10 mouse cellular contexts compared by ENCODE assay signal in genomic region chr8:10805405-10806151, GRCm38 (mm10).
DNase-seq lines count a peak whose midpoint lies in the region; ATAC-seq and TF ChIP-seq lines count a peak whose summit lies in the region.
"Had no signal": no experiment of that assay in that cellular context is flagged by ENCODE, and none has a peak within 500 bp of the region (broad histone marks: within the 10 kb centered on the region; RNA-seq: fewer than 3 reads in every experiment).

No protein-coding gene starts in this region.

- ATAC-seq in heart, embryonic 14.5 days (ENCODE audit: insufficient number of reproducible peaks, insufficient read depth, low FRiP score, low read depth): no peak
- peak; percentile 37; the same call in 1 of the 2 replicates for ATAC-seq in forebrain, embryonic 14.5 days
- no peak for ATAC-seq in kidney, postnatal 0 days (replicated peaks; ENCODE audit: low FRiP score, low read depth)
- ATAC-seq in neural tube, embryonic 12.5 days (ENCODE audit: low FRiP score, low read depth): peak; percentile 74

- no peaks in the 10 kb centered on the region for H3K9me3 ChIP-seq in heart, embryonic 14.5 days (ENCODE audit: control insufficient read depth, low read length)
- no peaks in the 10 kb centered on the region for H3K9me3 ChIP-seq in forebrain, embryonic 14.5 days (replicated peaks; ENCODE audit: control insufficient read depth, low read length)
- no peaks in the 10 kb centered on the region for H3K9me3 ChIP-seq in kidney, postnatal 0 days (replicated peaks; ENCODE audit: low read length)
- no peaks in the 10 kb centered on the region for H3K9me3 ChIP-seq in neural tube, embryonic 12.5 days
- H3K9me3 ChIP-seq: megakaryocyte, embryonic 14.5 days had no signal

- no peak overlapping the region for H3K27ac ChIP-seq in heart, embryonic 14.5 days (replicated peaks in 1 of 2; ENCODE audit: control insufficient read depth in 1 of 2, insufficient read depth in 1 of 2, low read depth in 2 of 2, low read length in 2 of 2)
- no peak overlapping the region for H3K27ac ChIP-seq in forebrain, embryonic 14.5 days (ENCODE audit: low read depth, low read length)
- no peak overlapping the region for H3K27ac ChIP-seq in kidney, postnatal 0 days
- no peak overlapping the region for H3K27ac ChIP-seq in neural tube, embryonic 12.5 days

- intact Hi-C loops in heart, postnatal 10 days (cut with DNase I): no loop called here

- TF ChIP-seq CTCF in kidney, postnatal 0 days (IDR thresholded peaks at IDR 0.05; ENCODE audit: low read depth): no peak

- H3K36me3 ChIP-seq in heart, embryonic 14.5 days (ENCODE audit: control insufficient read depth, insufficient read depth, low read length): no peaks in the 10 kb centered on the region
- no peaks in the 10 kb centered on the region for H3K36me3 ChIP-seq in forebrain, embryonic 14.5 days (ENCODE audit: control insufficient read depth, insufficient read depth, low read length)
- H3K36me3 ChIP-seq in kidney, postnatal 0 days (ENCODE audit: insufficient read depth, low read length): no peaks in the 10 kb centered on the region
- no peaks in the 10 kb centered on the region for H3K36me3 ChIP-seq in neural tube, embryonic 12.5 days

- H3K4me3 ChIP-seq in heart, embryonic 14.5 days (ENCODE audit: control insufficient read depth in 1 of 2, insufficient read depth in 1 of 2, low read depth in 1 of 2, low read length in 2 of 2): no peak overlapping the region
- H3K4me3 ChIP-seq in forebrain, embryonic 14.5 days (ENCODE audit: low read depth, low read length): no peak overlapping the region
- H3K4me3 ChIP-seq in kidney, postnatal 0 days (replicated peaks; ENCODE audit: low read depth, low read length): no peak overlapping the region
- H3K4me3 ChIP-seq in neural tube, embryonic 12.5 days: no peak overlapping the region
- H3K4me3 ChIP-seq: megakaryocyte, embryonic 14.5 days had no signal

- WGBS in heart, embryonic 14.5 days: 11% methylated on average over 24 of the region's 25 CpGs
- 4% methylated on average over 22 of the region's 25 CpGs for WGBS in forebrain, embryonic 14.5 days
- 13% methylated on average over 22 of the region's 25 CpGs for WGBS in kidney, postnatal 0 days
- WGBS in neural tube, embryonic 12.5 days: 5% methylated on average over 21 of the region's 25 CpGs

- H3K9ac ChIP-seq in heart, embryonic 14.5 days (ENCODE audit: low read length): no peak overlapping the region
- H3K9ac ChIP-seq in forebrain, embryonic 14.5 days (ENCODE audit: low read length): peak overlapping the region; percentile 46
- 0 out of 2 replicates have a peak overlapping the region, but pooled peaks have one; percentile 10 for H3K9ac ChIP-seq in kidney, postnatal 0 days (ENCODE audit: low read depth, low read length)
- peak overlapping the region; percentile 35; the same call in 1 of the 2 replicates for H3K9ac ChIP-seq in neural tube, embryonic 12.5 days

- peak overlapping the region; percentile 46 for H3K4me2 ChIP-seq in heart, embryonic 14.5 days (ENCODE audit: low read length)
- peak overlapping the region; percentile 38 for H3K4me2 ChIP-seq in forebrain, embryonic 14.5 days (ENCODE audit: low read length)
- H3K4me2 ChIP-seq in kidney, postnatal 0 days (ENCODE audit: low read length): 0 out of 2 replicates have a peak overlapping the region, but pooled peaks have one; percentile 13
- H3K4me2 ChIP-seq in neural tube, embryonic 12.5 days (replicated peaks): peak overlapping the region; percentile 39

- no peaks in the 10 kb centered on the region for H3K27me3 ChIP-seq in heart, embryonic 14.5 days (ENCODE audit: control insufficient read depth, insufficient read depth, low read length)
- H3K27me3 ChIP-seq in forebrain, embryonic 14.5 days (replicated peaks; ENCODE audit: control insufficient read depth, insufficient read depth, low read length): no peaks in the 10 kb centered on the region
- no peaks in the 10 kb centered on the region for H3K27me3 ChIP-seq in kidney, postnatal 0 days (ENCODE audit: insufficient read depth, low read length)
- no peaks in the 10 kb centered on the region for H3K27me3 ChIP-seq in neural tube, embryonic 12.5 days (replicated peaks)

- no peak for DNase-seq in heart, postnatal 10 days
- peak; percentile 49 for DNase-seq in forebrain, embryonic 14.5 days (ENCODE audit: low spot score)
- DNase-seq in kidney, postnatal 0 days (ENCODE audit: low spot score): peak; percentile 19
- no peak for DNase-seq in spleen, adult 18-20 months
- DNase-seq in layer of hippocampus, adult 9-11 months: no peak
- no peak for DNase-seq in frontal cortex, postnatal 10 days (ENCODE audit: low spot score in 2 of 2)
- DNase-seq: heart, postnatal 14 days had no signal

- H3K4me1 ChIP-seq in heart, embryonic 14.5 days (ENCODE audit: control insufficient read depth in 2 of 2, insufficient read depth in 2 of 2, low read length in 2 of 2): peaks cover 13 to 17% of the 10 kb centered on the region in 2 experiments
- H3K4me1 ChIP-seq in forebrain, embryonic 14.5 days (ENCODE audit: control insufficient read depth, insufficient read depth, low read length): peaks cover 10% of the 10 kb centered on the region
- H3K4me1 ChIP-seq in kidney, postnatal 0 days (replicated peaks; ENCODE audit: insufficient read depth, low read length): no peaks in the 10 kb centered on the region
- peaks cover 22% of the 10 kb centered on the region for H3K4me1 ChIP-seq in neural tube, embryonic 12.5 days

Comparison
In these comparisons a context has a peak if more than half of its experiments do, and no peak if none do; other contexts are left out.
1. ATAC-seq: peak in forebrain, embryonic 14.5 days (single experiment) and neural tube, embryonic 12.5 days (single experiment); none in heart, embryonic 14.5 days (single experiment) and kidney, postnatal 0 days (single experiment).
2. DNase-seq: peak in forebrain, embryonic 14.5 days (single experiment) and kidney, postnatal 0 days (single experiment); none in heart, postnatal 10 days (0 of 2), spleen, adult 18-20 months (0 of 2), layer of hippocampus, adult 9-11 months (single experiment) and frontal cortex, postnatal 10 days (0 of 2).
3. Peak in every context shown above with its lines, with median percentiles within 50 percentile points of each other: H3K4me2 ChIP-seq.